Mouse (Mus musculus) ES-E14 (cell line): ENCODE data around the gene 4933424G06Rik. TPM values are rescaled to one million over a fixed set of nuclear protein-coding genes. Genes with fewer than 3 reads are reported as not detected.
A peak's percentile ranks its signal among the peaks of the same experiment; 100 is the strongest.

Experiments
- DNase-seq: peaks from one replicate; pipeline ENCODE4 v3.0.0-alpha.2; 2013; ENCODE audit warnings: low read depth, low spot score
- H3K27ac ChIP-seq: 2 replicates; pipeline ENCODE4 v1.5.1; 2012; ENCODE audit warnings: low read depth, mild to moderate bottlenecking, low read length, moderate library complexity, mixed read lengths; ENCODE audit not compliant: poor library complexity, insufficient read depth, severe bottlenecking
- H3K36me3 ChIP-seq: 2 replicates; pipeline ENCODE4 v1.6.1; 2012; ENCODE audit warnings: mild to moderate bottlenecking, low read length, moderate library complexity, mixed read lengths; ENCODE audit not compliant: control insufficient read depth, poor library complexity, insufficient read depth, severe bottlenecking
- H3K4me1 ChIP-seq, 2 experiments: fragments of 150-350 bp in 1 of 2; sonication (generic) in 1 of 2; 2 replicates each; pipeline ENCODE4 v1.6.1; 2012; ENCODE audit warnings: low read length in 2 of 2, mild to moderate bottlenecking in 1 of 2, mixed read lengths in 1 of 2; ENCODE audit not compliant: control insufficient read depth in 2 of 2, insufficient read depth in 2 of 2, poor library complexity in 1 of 2
- H3K4me3 ChIP-seq, 2 experiments: fragments of 150-350 bp in 1 of 2; sonication (generic) in 1 of 2; 2 replicates each; pipeline ENCODE4 v1.5.1; 2012; ENCODE audit warnings: low read length in 2 of 2, low read depth in 1 of 2, mild to moderate bottlenecking in 1 of 2, mixed read lengths in 1 of 2; ENCODE audit not compliant: insufficient read depth in 1 of 2, poor library complexity in 1 of 2, severe bottlenecking in 1 of 2
- H3K9ac ChIP-seq: 2 replicates; pipeline ENCODE4 v1.6.1; 2012; ENCODE audit warnings: low read depth, mild to moderate bottlenecking, low read length, mixed read lengths; ENCODE audit not compliant: poor library complexity, insufficient read depth, severe bottlenecking
- H3K9me3 ChIP-seq: fragments of 150-350 bp; sonication (generic); 2 replicates; pipeline ENCODE4 v1.6.1; 2012; ENCODE audit warnings: low read depth, mild to moderate bottlenecking, low read length; ENCODE audit not compliant: control insufficient read depth, insufficient read depth
- CHD2 ChIP-seq: IDR thresholded peaks from 2 replicates; pipeline ENCODE4 v1.6.1; 2014; ENCODE audit warnings: mild to moderate bottlenecking, low read depth, low read length, inconsistent platforms
- HCFC1 ChIP-seq: IDR thresholded peaks from 2 replicates; pipeline ENCODE4 v1.6.1; 2012; ENCODE audit warnings: low read length, inconsistent platforms, borderline replicate concordance; ENCODE audit not compliant: insufficient read depth
- MAFK ChIP-seq: IDR thresholded peaks from 2 replicates; pipeline ENCODE4 v1.6.1; 2014; ENCODE audit warnings: mild to moderate bottlenecking, low read depth, low read length, inconsistent platforms; ENCODE audit not compliant: insufficient read depth
- ZC3H11A ChIP-seq: IDR thresholded peaks from 2 replicates; pipeline ENCODE4 v1.6.1; 2012; ENCODE audit warnings: low read depth, mild to moderate bottlenecking, inconsistent platforms, low read length, borderline replicate concordance
- ZNF384 ChIP-seq: IDR thresholded peaks from 2 replicates; pipeline ENCODE4 v1.6.1; 2012; ENCODE audit warnings: low read depth, low read length, inconsistent platforms
- in situ Hi-C, 2 experiments: fragments of 600-800 bp; cut with MboI; formaldehyde crosslinking; loops; one replicate each; pipeline ENCODE4 v1.15.1; 2025; ENCODE audit warnings: low sequenced_read_pairs in 2 of 2, inconsistent platforms in 1 of 2; ENCODE audit not compliant: unreplicated experiment in 2 of 2
- total RNA-seq: library from RNA; depleted of rRNA; stranded (reverse); fragments of 300-350 nt; gene quantifications from 2 replicates; pipeline ENCODE4 v1.2.3, GENCODE M21; 2012

The 4933424G06Rik gene
- total RNA-seq, 1 experiment = not detected

GRCm38 (mm10) chr1:36680893-36681292 lies 29.1 kb upstream of the 4933424G06Rik start:
- in situ Hi-C loops = no loop called here
- Histone ChIP-seq H3K9me3 (no peaks in the 10 kb centered on the region), H3K27ac (no peak overlapping the region), H3K36me3 (no peaks in the 10 kb centered on the region), H3K9ac (no peak overlapping the region), H3K4me3 (no peak overlapping the region), H3K4me1 (peaks cover 0 to 7% of the 10 kb centered on the region in 2 experiments; a peak in 1 of 4 replicates)
- no peak for DNase-seq
- TF ChIP-seq HCFC1 = no peak
- no peak for TF ChIP-seq MAFK
- TF ChIP-seq ZC3H11A = no peak
- TF ChIP-seq CHD2 = no peak
- TF ChIP-seq ZNF384 = no peak

DNA sequence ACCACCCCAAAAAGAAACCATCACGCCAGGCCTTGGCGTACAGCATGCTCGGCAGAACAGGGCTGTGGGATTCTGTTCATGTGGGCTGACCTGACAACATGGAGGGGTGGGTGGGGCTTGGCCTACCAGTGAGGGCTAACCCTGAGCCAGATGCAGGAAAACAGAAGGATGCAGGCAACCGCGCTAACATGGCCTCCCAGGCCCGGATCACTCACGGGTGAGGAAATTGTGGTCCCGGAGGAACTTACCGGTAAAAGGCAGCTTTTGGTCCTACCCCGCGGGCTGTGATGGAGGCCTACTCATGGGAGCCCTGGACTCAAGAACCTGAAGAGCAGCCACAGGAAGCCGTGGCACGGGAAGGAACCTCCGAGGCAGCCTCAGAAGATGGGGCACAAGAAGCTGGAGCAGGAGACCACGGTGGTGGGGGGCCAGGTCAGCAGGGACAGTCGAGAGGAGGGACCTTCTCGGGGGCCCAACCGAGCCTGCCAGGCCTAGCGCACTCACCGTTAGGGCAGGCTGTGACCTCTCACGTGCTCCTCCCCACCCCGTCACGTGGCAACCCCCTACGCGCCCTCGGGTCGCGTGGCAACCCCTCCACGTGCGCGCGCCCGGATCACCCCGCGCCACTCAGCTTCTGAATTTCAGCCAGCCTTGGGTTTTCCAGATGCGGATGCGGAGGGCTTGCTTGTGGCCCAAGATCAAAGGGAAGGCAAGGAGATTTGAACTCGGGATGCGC lies 27.2 kb upstream of the 4933424G06Rik start, which contains the start of gene Fam178b:
TSS of gene Fam178b (minus strand) at position 564 of the 736 bp plus-strand sequence.
- Histone ChIP-seq H3K9ac (peak within 1 kb of the TSS; percentile 72), H3K27ac (no peak within 1 kb of the TSS), H3K36me3 (no peaks in the 10 kb centered on the region), H3K4me3 (peak within 1 kb of the TSS; percentile 63 to 64), H3K9me3 (no peaks in the 10 kb centered on the region), H3K4me1 (peaks cover 0 to 7% of the 10 kb centered on the region in 2 experiments; a peak in 1 of 4 replicates)
- in situ Hi-C loops = no loop called here
- TF ChIP-seq MAFK (no peak), CHD2 (no peak), ZNF384 (no peak), ZC3H11A (no peak), HCFC1 (no peak)
- no peak for DNase-seq

- Histone ChIP-seq H3K36me3 (no peaks in the 10 kb centered on the region), H3K4me3 (no peak overlapping the region; a peak in 1 of 4 replicates), H3K9ac (peak overlapping the region; percentile 72; the same call in 1 of the 2 replicates), H3K9me3 (no peaks in the 10 kb centered on the region), H3K4me1 (peaks cover 0 to 7% of the 10 kb centered on the region in 2 experiments; a peak in 1 of 4 replicates), H3K27ac (no peak overlapping the region)
- TF ChIP-seq ZNF384 = no peak
- TF ChIP-seq CHD2 = no peak
- TF ChIP-seq HCFC1 = no peak
- no peak for TF ChIP-seq ZC3H11A
- TF ChIP-seq MAFK = no peak
- peak; percentile 80 for DNase-seq
- in situ Hi-C loops = no loop called here
Observed at GRCm38 (mm10) chr1:36683810-36684467, 26.0 kb upstream of the 4933424G06Rik start.

DNA sequence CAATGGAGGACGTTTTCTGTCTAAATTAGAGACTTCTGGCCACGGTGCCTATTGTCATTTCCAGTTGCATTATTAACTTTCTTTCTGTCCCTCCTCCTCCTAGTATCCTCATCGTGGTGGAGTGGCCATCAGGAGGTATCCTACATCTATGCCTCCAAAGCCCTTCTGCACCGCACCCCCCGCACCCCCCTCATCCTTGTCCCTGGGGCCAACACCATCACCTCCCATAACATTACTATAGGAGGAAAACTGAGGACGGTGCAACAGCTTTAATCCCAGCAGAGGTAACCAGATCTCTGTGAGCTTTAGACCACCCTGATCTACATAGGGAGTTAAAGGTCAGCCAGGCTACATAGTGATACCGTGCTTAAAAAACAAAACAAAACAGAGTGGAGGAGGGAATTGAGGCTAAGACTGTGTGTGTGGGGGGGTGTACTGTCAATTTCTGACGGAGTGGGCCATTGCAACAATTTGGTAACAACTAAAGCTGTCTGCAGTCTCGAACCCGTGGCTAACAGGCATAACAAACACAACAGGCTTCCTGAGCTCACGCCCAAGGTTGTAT lies 19.2 kb upstream of the 4933424G06Rik start:
- H3K4me1 ChIP-seq = peaks cover 0 to 6% of the 10 kb centered on the region in 2 experiments; a peak in 1 of 4 replicates
- H3K9me3 ChIP-seq = no peaks in the 10 kb centered on the region
- peak overlapping the region; percentile 33 for H3K9ac ChIP-seq
- TF ChIP-seq ZNF384 (no peak), CHD2 (no peak), ZC3H11A (no peak), HCFC1 (no peak), MAFK (no peak)
- DNase-seq = no peak
- H3K36me3 ChIP-seq = peaks cover 8% of the 10 kb centered on the region; the same call in 1 of the 2 replicates
- peak overlapping the region; percentile 35 to 92; a peak in 2 of 4 replicates for H3K4me3 ChIP-seq
- no peak overlapping the region for H3K27ac ChIP-seq
- in situ Hi-C loops = no loop called here
